Mouse (Mus musculus) neural tube, embryonic 11.5 days (tissue): ENCODE measurements at regions not wholly inside any gene's neighbourhood (a gene's known extent, or its start where the extent isn't known, plus 50 kb on each side); places are given as distances from the start of the nearest gene placed in this dataset.

Experiments
- ATAC-seq: fragments of 200-750 bp; cut with Nextera tagmentation; 2 replicates; pipeline ENCODE4 v1.8.0; 2017; ENCODE audit warnings: moderate number of reproducible peaks, mild to moderate bottlenecking, moderate TSS enrichment, moderate library complexity; ENCODE audit not compliant: insufficient read depth, low FRiP score, low TSS enrichment
- DNase-seq: peaks from one replicate; pipeline ENCODE4 v3.0.0-alpha.2; 2015; ENCODE audit warnings: low spot score
- H3K27ac ChIP-seq: fragments of 300-500 bp; sonication (generic); 2 replicates; pipeline ENCODE4 v1.5.1; 2014; ENCODE audit warnings: low read depth, mild to moderate bottlenecking, low read length
- H3K27me3 ChIP-seq: fragments of 300-500 bp; sonication (generic); 2 replicates; pipeline ENCODE4 v1.6.1; 2014; ENCODE audit warnings: mild to moderate bottlenecking, low read length, mixed read lengths; ENCODE audit not compliant: control insufficient read depth, insufficient read depth
- H3K36me3 ChIP-seq: fragments of 300-500 bp; sonication (generic); 2 replicates; pipeline ENCODE4 v1.6.1; 2014; ENCODE audit warnings: mild to moderate bottlenecking, low read length, moderate library complexity, mixed read lengths; ENCODE audit not compliant: control insufficient read depth, insufficient read depth
- H3K4me1 ChIP-seq: fragments of 300-500 bp; sonication (generic); 2 replicates; pipeline ENCODE4 v1.6.1; 2014; ENCODE audit warnings: low read length, mixed read lengths; ENCODE audit not compliant: control insufficient read depth, insufficient read depth
- H3K4me2 ChIP-seq: fragments of 300-500 bp; sonication (generic); 2 replicates; pipeline ENCODE4 v1.6.1; 2014; ENCODE audit warnings: low read depth, mild to moderate bottlenecking, moderate library complexity
- H3K4me3 ChIP-seq: fragments of 300-500 bp; sonication (generic); 2 replicates; pipeline ENCODE4 v1.5.1; 2014; ENCODE audit warnings: low read depth, low read length
- H3K9ac ChIP-seq: fragments of 300-500 bp; sonication (generic); 2 replicates; pipeline ENCODE4 v1.6.1; 2014; ENCODE audit warnings: mild to moderate bottlenecking, low read length
- H3K9me3 ChIP-seq: fragments of 300-500 bp; sonication (generic); 2 replicates; pipeline ENCODE4 v1.6.1; 2016; ENCODE audit warnings: low read length; ENCODE audit not compliant: control insufficient read depth
- WGBS: fragments of 180-500 bp; shearing (Covaris S2); extraction: QIAGEN DNeasy Blood & Tissue Kit; methylation state at CpG from one replicate; pipeline ENCODE4 v1.1.7; 2014; 5-methylcytosine and 5-hydroxymethylcytosine counted together

- no peaks in the 10 kb centered on the region for H3K9me3 ChIP-seq
- no peaks in the 10 kb centered on the region for H3K27me3 ChIP-seq
- DNase-seq (peak; percentile 8), ATAC-seq (no peak)
- H3K36me3 ChIP-seq: no peaks in the 10 kb centered on the region
- H3K27ac ChIP-seq: no peak overlapping the region
- no peak overlapping the region for H3K4me2 ChIP-seq
- H3K9ac ChIP-seq: no peak overlapping the region
- H3K4me1 ChIP-seq: no peaks in the 10 kb centered on the region; the same call in 1 of the 2 replicates
- WGBS: 73% methylated on average over 4 of the region's 4 CpGs
- no peak overlapping the region for H3K4me3 ChIP-seq
These were observed 383.2 kb upstream of the Slc30a5 start for GRCm38 (mm10) chr13:101216421-101216820.

DNA sequence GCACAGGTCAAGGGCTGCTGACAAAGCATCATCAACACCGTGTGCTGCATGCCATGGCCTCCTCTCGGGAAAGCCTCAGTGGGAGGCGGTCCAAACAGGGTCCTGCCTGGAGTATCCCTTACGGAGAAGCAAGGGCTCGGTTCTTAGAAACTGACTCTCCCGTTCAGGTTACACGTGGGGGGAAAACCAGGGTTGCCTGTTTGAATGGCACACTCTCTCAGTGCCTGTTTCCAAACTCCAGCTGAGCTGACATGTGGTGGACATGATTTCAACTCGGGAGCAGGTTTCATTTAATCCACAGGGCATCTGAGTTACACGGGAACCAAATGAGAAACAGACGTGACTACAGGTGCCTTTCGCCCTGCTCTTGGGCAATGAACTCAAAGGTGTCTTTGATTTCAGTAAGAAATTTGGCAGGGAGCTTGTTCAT lies 382.6 kb upstream of the Slc30a5 start:
- Histone ChIP-seq H3K4me1 (no peaks in the 10 kb centered on the region; the same call in 1 of the 2 replicates), H3K4me3 (no peak overlapping the region), H3K9ac (no peak overlapping the region), H3K27ac (no peak overlapping the region), H3K9me3 (no peaks in the 10 kb centered on the region), H3K36me3 (no peaks in the 10 kb centered on the region), H3K4me2 (no peak overlapping the region), H3K27me3 (no peaks in the 10 kb centered on the region)
- DNase-seq (peak; percentile 35), ATAC-seq (no peak)
- 49% methylated on average over 11 of the region's 11 CpGs for WGBS

DNA sequence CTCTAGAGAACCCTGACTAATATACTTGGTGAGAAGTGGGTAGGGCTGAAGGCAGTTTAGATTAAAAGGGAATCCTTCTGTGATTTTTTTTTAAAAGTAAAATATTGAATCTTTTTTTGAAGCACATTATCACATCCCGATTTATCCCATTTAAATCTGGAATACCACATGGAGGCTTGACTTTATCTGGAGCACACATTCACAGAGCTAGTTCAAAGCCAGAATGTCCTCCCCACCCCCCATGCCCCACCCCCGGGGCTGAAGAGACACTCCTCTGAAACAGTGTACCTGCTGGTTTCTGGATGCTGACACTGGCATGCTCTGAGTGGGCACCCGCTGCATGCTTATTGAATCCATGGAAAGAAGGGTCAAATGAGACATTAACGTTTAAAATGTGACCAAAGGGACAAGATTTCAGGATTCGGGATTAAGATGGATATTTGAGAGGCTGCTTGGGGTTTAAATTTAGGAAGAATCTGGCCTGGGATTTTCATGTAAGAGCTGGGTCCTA lies 382.0 kb upstream of the Slc30a5 start:
- H3K27me3 ChIP-seq: no peaks in the 10 kb centered on the region
- H3K4me3 ChIP-seq: no peak overlapping the region
- H3K36me3 ChIP-seq: no peaks in the 10 kb centered on the region
- H3K9ac ChIP-seq: no peak overlapping the region
- DNase-seq (peak; percentile 2), ATAC-seq (no peak)
- H3K4me1 ChIP-seq: no peaks in the 10 kb centered on the region; the same call in 1 of the 2 replicates
- H3K9me3 ChIP-seq: no peaks in the 10 kb centered on the region
- no peak overlapping the region for H3K4me2 ChIP-seq
- H3K27ac ChIP-seq: no peak overlapping the region
- WGBS: 69% methylated on average over 5 of the region's 5 CpGs

GRCm38 (mm10) chr13:101214094-101214493 lies 380.9 kb upstream of the Slc30a5 start:
- DNase-seq (no peak), ATAC-seq (no peak)
- Histone ChIP-seq H3K4me2 (no peak overlapping the region), H3K36me3 (no peaks in the 10 kb centered on the region), H3K27me3 (no peaks in the 10 kb centered on the region), H3K27ac (no peak overlapping the region), H3K4me1 (no peaks in the 10 kb centered on the region; the same call in 1 of the 2 replicates), H3K9ac (no peak overlapping the region), H3K4me3 (no peak overlapping the region), H3K9me3 (no peaks in the 10 kb centered on the region)
- WGBS: 82% methylated on average over 2 of the region's 2 CpGs

- DNase-seq (peak; percentile 57), ATAC-seq (no peak)
These were observed 380.1 kb upstream of the Slc30a5 start for GRCm38 (mm10) chr13:101213121-101213916.

GRCm38 (mm10) chr13:101212341-101212895 lies 379.2 kb upstream of the Slc30a5 start:
- no peaks in the 10 kb centered on the region for H3K9me3 ChIP-seq
- H3K27me3 ChIP-seq: no peaks in the 10 kb centered on the region
- ATAC-seq (no peak), DNase-seq (no peak)
- H3K27ac ChIP-seq: no peak overlapping the region
- H3K36me3 ChIP-seq: no peaks in the 10 kb centered on the region
- H3K4me3 ChIP-seq: no peak overlapping the region
- 85% methylated on average over 5 of the region's 5 CpGs for WGBS
- no peak overlapping the region for H3K4me2 ChIP-seq
- no peaks in the 10 kb centered on the region; the same call in 1 of the 2 replicates for H3K4me1 ChIP-seq
- no peak overlapping the region for H3K9ac ChIP-seq

More at GRCm38 (mm10) chr13:101213121-101213916, 380.1 kb upstream of the Slc30a5 start:
- 43% methylated on average over 13 of the region's 13 CpGs for WGBS
- Histone ChIP-seq H3K4me1 (no peaks in the 10 kb centered on the region; the same call in 1 of the 2 replicates), H3K36me3 (no peaks in the 10 kb centered on the region), H3K4me3 (no peak overlapping the region), H3K4me2 (no peak overlapping the region), H3K27ac (no peak overlapping the region), H3K27me3 (no peaks in the 10 kb centered on the region), H3K9ac (no peak overlapping the region), H3K9me3 (no peaks in the 10 kb centered on the region)

- 91% methylated on average over 9 of the region's 9 CpGs for WGBS
- H3K36me3 ChIP-seq: no peaks in the 10 kb centered on the region
- ATAC-seq: no peak
These were observed 375.6 kb upstream of the Slc30a5 start for GRCm38 (mm10) chr13:101208788-101209187.

GRCm38 (mm10) chr13:101203463-101203862 lies 370.2 kb upstream of the Slc30a5 start:
- Histone ChIP-seq H3K9ac (no peak overlapping the region), H3K4me1 (no peaks in the 10 kb centered on the region), H3K9me3 (no peaks in the 10 kb centered on the region), H3K4me2 (no peak overlapping the region), H3K36me3 (no peaks in the 10 kb centered on the region), H3K27me3 (no peaks in the 10 kb centered on the region), H3K4me3 (no peak overlapping the region), H3K27ac (no peak overlapping the region)
- DNase-seq (no peak), ATAC-seq (no peak)

More at GRCm38 (mm10) chr13:101208788-101209187, 375.6 kb upstream of the Slc30a5 start:
- no peaks in the 10 kb centered on the region for H3K9me3 ChIP-seq
- H3K27ac ChIP-seq: no peak overlapping the region
- no peaks in the 10 kb centered on the region for H3K27me3 ChIP-seq
- no peaks in the 10 kb centered on the region; the same call in 1 of the 2 replicates for H3K4me1 ChIP-seq
- no peak for DNase-seq
- no peak overlapping the region for H3K4me2 ChIP-seq
- no peak overlapping the region for H3K4me3 ChIP-seq
- H3K9ac ChIP-seq: no peak overlapping the region
